Mouse (Mus musculus) right cerebral cortex, postnatal 4 days (tissue): Measurements from ENCODE around the gene Gipc3.

ENCODE experiments used
- DNase-seq: peaks from one replicate; pipeline ENCODE4 v3.0.0-alpha.2; 2022

Gipc3 gene

DNA sequence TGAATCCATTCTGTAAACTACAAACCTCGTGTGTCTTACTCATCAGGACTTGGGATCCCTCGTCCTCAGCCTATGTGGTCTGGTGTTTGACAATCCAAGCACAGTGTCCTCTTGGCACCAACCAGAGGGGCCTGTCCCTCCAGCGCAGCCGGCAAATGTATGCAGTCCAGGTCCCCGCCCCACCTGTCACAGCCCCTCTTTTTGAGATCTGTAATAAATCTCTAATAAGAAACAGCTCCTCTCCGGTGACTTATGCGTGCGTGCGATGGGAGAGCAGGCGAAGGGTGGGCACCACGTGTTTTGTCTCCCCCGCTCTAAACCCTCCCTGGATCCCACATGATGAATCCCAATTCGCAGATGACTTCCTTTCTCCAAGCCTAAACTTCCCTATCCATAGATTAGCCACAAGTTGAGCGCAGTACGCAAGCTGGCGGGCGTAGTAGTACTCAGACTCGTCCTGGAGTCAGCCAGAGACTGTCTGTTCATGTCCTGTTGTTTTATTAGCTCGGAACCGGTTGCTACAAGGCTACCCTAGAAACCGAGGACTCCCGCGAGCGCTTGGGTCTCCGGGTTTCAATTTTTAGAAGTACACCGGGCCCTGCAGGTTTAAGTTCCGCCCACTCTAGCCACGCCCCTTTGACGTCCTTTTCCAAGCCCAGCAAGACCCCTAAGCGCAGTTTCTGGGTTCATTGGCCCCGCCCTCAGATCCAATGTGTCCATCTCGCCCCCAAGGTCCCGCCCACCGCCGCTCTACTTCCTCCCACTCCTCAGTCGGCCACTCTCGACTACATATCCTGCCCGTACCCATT is 23.1 kb downstream of the Gipc3 start:
- peak; percentile 44 for DNase-seq

- no peak for DNase-seq
These were observed 23.8 kb downstream of the Gipc3 start for GRCm38 (mm10) chr10:81319330-81319699.

DNA sequence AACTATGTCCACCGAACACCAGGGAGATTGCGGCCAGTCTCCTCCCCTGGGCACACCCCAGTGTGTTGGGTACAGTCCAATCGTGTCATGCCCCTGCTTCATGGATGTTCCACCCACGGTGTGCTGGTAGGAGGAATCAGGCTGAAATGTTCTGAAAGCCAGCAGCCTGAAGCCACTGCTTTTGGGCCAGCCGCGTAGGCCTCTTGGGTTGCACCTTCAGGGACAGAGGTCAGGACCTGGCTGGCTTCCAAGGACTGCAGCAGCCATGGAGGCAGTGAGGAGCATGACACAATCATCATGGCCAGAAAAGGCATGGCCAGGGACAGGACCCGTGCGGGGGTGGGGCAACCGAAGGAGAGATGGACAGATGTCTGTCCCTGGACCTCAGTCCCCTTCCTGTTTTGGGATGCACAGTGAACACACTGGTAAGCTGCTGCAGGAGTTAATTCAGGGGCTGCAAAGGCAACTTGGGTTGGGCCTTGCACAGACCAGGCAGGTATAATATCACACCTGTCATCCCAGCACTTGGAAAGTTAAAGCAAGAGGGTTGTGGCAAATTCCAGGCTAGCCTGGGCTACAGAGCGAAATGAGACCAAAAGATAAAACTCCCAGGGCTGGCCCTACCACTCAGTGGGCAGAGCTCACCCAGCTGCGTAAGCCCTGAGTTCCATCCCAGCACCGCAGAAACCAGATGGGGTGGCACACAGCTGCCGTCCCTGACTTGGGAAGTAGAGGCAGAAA is 24.3 kb downstream of the Gipc3 start:
- DNase-seq = peak; percentile 55

DNA sequence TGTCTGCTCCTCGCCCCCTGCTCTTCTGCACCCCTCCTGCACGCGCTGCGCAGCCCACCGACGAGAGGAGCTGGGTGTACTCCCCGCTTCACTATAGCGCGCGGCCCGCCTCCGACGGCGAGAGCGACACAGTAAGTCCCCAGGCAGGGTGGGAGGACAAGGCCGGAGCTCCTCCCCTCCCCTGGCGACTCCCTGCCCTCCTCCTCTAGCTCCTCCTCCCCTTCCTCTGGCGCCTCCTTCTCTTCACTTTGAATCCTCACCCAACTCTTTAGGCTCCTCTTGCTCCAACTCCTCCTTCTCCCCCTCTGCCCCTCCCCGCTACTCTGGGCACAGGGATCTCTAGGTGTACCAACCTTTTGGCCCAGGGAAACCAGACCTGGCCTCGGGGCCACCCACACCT is 25.8 kb downstream of the Gipc3 start:
- DNase-seq = no peak

- no peak for DNase-seq
These were observed 26.6 kb downstream of the Gipc3 start for GRCm38 (mm10) chr10:81316338-81317060.

DNA sequence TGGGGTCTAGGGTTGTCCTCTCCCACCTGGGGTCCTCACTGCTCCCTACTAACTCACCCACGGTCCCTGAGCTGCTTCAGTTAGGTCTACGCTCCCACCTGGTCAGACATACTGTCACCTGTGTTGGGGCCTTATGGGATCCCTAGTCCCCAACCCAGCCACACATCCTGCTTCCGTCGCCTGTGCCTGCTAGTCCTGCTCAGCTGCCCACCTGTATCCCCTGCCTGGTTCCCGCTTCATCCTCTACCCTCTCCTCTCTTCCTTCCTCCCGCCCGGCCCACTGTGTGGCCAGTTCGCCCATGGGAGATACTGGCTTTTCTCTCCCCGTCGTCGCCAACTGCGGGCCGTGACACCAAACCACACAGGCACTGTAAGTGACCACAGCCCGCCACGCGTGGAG is 27.5 kb downstream of the Gipc3 start:
- no peak for DNase-seq

GRCm38 (mm10) chr10:81314201-81314600 is 28.9 kb downstream of the Gipc3 start:
- no peak for DNase-seq

- no peak for DNase-seq
These were observed 29.5 kb downstream of the Gipc3 start for GRCm38 (mm10) chr10:81313581-81313980.

- no peak for DNase-seq
These were observed 33.5 kb downstream of the Gipc3 start for GRCm38 (mm10) chr10:81309571-81309970.

- no peak for DNase-seq
These were observed 36.0 kb downstream of the Gipc3 start for GRCm38 (mm10) chr10:81306837-81307682.

GRCm38 (mm10) chr10:81306173-81306668 is 36.8 kb downstream of the Gipc3 start:
- DNase-seq = no peak

GRCm38 (mm10) chr10:81305663-81306062 is 37.4 kb downstream of the Gipc3 start:
- DNase-seq = no peak

DNA sequence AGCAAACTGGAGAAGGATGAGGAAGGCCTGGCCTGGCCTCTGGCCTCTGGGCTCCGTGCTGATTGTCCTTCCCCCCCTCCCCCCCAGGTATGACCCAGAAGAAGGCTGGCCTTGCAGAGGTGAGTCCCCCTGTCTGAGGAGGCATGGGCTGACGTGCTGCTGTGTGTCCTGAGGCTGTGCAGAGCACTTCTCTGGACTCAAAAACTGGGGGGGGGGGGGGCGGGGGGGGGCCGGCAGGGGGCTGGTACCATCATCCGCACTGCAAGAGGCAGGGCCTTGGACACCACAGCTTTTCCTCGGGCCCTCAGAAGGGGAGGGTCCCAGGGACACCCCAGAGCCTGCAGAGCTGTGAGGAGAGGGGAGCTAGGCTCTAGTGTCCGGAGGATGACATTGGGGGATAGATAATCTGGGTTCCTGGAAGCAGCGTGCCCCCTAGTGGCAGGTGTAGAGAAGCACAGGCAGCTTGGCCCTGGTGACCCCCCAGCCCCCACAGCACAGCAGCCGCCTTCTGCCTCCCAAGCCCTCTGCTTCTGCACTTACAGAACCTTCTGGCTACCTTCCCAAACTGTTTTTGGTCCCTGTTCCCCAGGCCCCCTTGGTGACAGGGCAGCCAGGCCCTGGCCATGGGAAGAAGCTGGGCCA is 38.3 kb downstream of the Gipc3 start:
- peak; percentile 44 for DNase-seq

DNA sequence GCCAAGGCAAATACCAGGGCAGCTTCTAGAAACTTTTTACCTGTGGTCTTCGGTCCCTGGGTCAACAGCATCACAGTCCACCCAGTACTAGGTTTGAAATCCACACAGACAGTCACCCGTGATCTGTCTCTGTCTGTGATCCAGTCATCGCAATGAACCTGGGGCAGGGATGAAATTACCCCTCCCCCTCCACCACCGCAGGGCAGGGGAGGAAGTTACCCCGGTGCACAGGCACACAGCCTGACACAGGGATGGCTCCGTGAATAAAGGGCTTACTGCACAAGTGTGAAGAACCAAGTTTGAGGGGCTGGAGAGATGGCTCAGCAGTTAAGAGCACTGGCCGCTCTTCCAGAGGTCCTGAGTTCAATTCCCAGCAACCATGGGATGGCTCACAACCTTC is 39.3 kb downstream of the Gipc3 start:
- DNase-seq = no peak

GRCm38 (mm10) chr10:81303258-81303657 is 39.8 kb downstream of the Gipc3 start:
- no peak for DNase-seq

GRCm38 (mm10) chr10:81302781-81303218 is 40.3 kb downstream of the Gipc3 start:
- no peak for DNase-seq

DNA sequence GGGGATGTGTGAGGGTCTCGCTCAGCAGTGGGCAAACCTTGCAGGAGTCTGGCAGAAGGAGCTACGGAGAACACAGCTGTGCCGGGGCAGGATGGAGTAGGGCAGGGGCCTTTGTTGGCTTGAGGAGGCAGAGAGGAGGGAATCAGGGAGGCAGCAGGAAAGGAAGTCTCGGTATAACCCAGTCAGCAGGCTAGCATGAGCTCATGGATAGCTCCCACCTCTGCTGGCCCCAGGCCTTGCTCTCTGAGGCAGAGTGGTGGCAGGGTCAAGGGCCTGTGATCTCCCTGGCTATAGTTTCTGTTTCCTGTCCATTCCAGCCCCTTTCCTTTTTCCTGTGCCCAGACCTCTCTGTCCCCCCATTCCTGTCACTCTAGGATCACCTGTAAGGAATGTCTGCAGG is 40.8 kb downstream of the Gipc3 start:
- no peak for DNase-seq

DNA sequence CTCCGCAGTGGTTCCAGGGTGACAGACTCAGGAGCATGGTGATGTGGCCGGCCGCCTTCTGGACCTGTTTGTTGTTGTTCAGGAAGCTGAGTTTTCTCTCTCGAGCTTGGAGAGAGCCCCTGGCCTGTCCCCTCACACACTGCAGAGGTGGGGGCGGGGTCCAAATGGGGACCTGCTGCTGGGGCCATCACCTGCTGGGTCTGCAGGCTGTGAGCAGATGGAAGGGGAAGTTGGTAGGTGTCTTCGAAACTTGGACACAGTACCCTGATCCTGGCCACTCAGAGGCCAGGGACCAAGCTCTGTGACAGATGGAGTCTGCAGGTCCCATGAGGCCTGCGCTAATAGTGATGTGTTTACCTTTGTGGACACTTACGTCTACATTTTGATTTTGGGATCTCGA is 41.7 kb downstream of the Gipc3 start:
- DNase-seq = no peak

- no peak for DNase-seq
These were observed 42.6 kb downstream of the Gipc3 start for GRCm38 (mm10) chr10:81300352-81300907.

GRCm38 (mm10) chr10:81299585-81300351 is 43.3 kb downstream of the Gipc3 start:
- no peak for DNase-seq
